Mouse (Mus musculus) frontal cortex, adult (tissue): ENCODE data around the gene Gm21915.

ENCODE experiments used
- ATAC-seq: cut with Nextera tagmentation; 2 replicates; pipeline ENCODE4 v1.9.2; 2017; ENCODE audit warnings: mild to moderate bottlenecking, moderate library complexity, mixed read lengths; ENCODE audit not compliant: low TSS enrichment

Gm21915 gene

DNA sequence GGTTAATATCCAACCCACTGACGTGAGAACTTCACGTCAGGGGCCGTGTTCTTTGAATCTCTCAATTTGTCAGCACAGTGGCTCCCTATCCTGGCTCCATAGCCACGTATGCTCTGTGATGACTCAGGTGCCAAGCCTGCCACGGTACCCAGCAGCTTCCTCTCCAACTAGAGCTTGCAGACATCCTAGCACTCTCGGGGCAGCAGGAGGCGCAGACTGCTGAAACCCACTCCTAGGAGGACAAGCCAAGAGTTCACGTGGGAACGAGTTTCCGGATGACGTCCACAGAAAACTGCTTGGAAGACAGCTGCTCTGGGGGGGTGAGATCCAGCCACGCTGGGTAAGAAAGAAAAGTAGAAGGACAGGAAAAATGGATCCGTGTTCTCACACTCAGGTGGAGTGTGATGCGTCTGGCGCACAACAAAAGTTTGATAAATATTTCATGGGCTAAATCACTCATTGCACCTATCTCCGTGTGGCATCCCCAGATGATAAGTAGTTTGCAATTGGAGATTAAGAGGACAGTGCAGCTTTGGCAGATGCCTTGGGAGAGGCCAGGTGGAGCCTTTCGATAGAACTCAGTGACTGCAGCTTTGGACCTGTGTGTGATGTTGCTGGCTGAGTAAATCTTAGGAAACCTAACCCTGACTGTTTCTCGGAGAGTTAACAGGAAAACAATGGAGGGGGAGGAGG lies 46.9 kb downstream of the Gm21915 start:
- ATAC-seq = peak; percentile 90

DNA sequence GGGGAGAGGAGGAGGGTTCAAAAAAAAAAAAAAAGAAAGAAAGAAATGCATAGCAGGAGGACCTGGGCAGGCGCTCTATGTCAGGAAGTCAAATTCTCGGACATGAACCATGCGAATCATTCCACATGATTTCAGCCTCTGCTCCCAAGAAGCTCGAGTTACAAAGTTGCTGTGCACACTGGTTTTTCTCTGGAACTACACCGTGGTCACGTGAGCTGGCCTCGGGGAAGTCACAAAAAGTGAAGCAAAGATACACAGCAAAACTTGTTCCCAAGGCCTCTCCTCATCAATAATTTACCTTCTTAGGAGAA lies 47.4 kb downstream of the Gm21915 start:
- no peak for ATAC-seq
